Mouse (Mus musculus) embryonic facial prominence, embryonic 12.5 days (tissue): Measurements from ENCODE around the gene Gpr37l1. TPM values are rescaled to one million over a fixed set of nuclear protein-coding genes. Genes with fewer than 3 reads are reported as not detected.
"Not testable (repeated sequence)": the region's sequence is repeated elsewhere in the genome, so short reads cannot be mapped to it uniquely, and the experiment has no call there.

Experiments used
- ATAC-seq: fragments of 200-750 bp; cut with Nextera tagmentation; 2 replicates; pipeline ENCODE4 v1.8.0; 2017; ENCODE audit not compliant: insufficient number of reproducible peaks, insufficient read depth, low FRiP score, low TSS enrichment
- H3K27ac ChIP-seq: fragments of 300-500 bp; sonication (generic); 2 replicates; pipeline ENCODE4 v1.5.1; 2016; ENCODE audit warnings: mild to moderate bottlenecking
- H3K27me3 ChIP-seq: fragments of 300-500 bp; sonication (generic); 2 replicates; pipeline ENCODE4 v1.6.1; 2016; ENCODE audit warnings: mild to moderate bottlenecking, moderate library complexity
- H3K36me3 ChIP-seq: fragments of 300-500 bp; sonication (generic); 2 replicates; pipeline ENCODE4 v1.6.1; 2016; ENCODE audit warnings: mild to moderate bottlenecking
- H3K4me1 ChIP-seq: fragments of 300-500 bp; sonication (generic); 2 replicates; pipeline ENCODE4 v1.6.1; 2016
- H3K4me2 ChIP-seq: fragments of 300-500 bp; sonication (generic); replicated peaks from 2 replicates; pipeline ENCODE4 v1.6.1; 2016; ENCODE audit warnings: mild to moderate bottlenecking, moderate library complexity
- H3K4me3 ChIP-seq: fragments of 300-500 bp; sonication (generic); 2 replicates; pipeline ENCODE4 v1.5.1; 2016; ENCODE audit warnings: mild to moderate bottlenecking
- H3K9ac ChIP-seq: fragments of 300-500 bp; sonication (generic); 2 replicates; pipeline ENCODE4 v1.6.1; 2016; ENCODE audit warnings: mild to moderate bottlenecking, moderate library complexity
- H3K9me3 ChIP-seq: fragments of 300-500 bp; sonication (generic); 2 replicates; pipeline ENCODE4 v1.6.1; 2016; ENCODE audit warnings: mild to moderate bottlenecking, moderate library complexity
- WGBS: fragments of 180-500 bp; shearing (Covaris S2); methylation state at CpG from one replicate; pipeline ENCODE4 v1.1.7; 2016; 5-methylcytosine and 5-hydroxymethylcytosine counted together
- polyA plus RNA-seq: library from polyadenylated mRNA; unstranded; fragments of >200 nt; fragmentation: Nextera tagmentation; extraction: Ambion mirVana; gene quantifications from 2 replicates; pipeline ENCODE4 v1.2.1, GENCODE M21; 2016

The Gpr37l1 gene
- polyA plus RNA-seq, 1 experiment from 2014 or later = not detected

GRCm38 (mm10) chr1:135195907-135196440, 28.5 kb upstream of the Gpr37l1 start:
- Histone ChIP-seq H3K4me1 (peaks cover 10% of the 10 kb centered on the region), H3K27ac (no peak overlapping the region), H3K27me3 (no peaks in the 10 kb centered on the region), H3K4me2 (no peak overlapping the region), H3K4me3 (no peak overlapping the region), H3K9ac (no peak overlapping the region), H3K36me3 (no peaks in the 10 kb centered on the region), H3K9me3 (no peaks in the 10 kb centered on the region)
- ATAC-seq = no peak
- 87% methylated on average over 6 of the region's 6 CpGs for WGBS

- not testable (repeated sequence) for H3K9ac ChIP-seq, H3K36me3 ChIP-seq, H3K4me2 ChIP-seq, ATAC-seq, H3K27ac ChIP-seq, H3K9me3 ChIP-seq, H3K27me3 ChIP-seq, H3K4me1 ChIP-seq, H3K4me3 ChIP-seq
- 81% methylated on average over 5 of the region's 5 CpGs for WGBS
Measured at GRCm38 (mm10) chr1:135194335-135194734, 26.9 kb upstream of the Gpr37l1 start.

- Histone ChIP-seq H3K27me3 (no peaks in the 10 kb centered on the region), H3K4me2 (no peak overlapping the region), H3K27ac (no peak overlapping the region), H3K4me1 (0 out of 2 replicates have a peak, but pooled peaks cover 2% of the 10 kb centered on the region), H3K36me3 (no peaks in the 10 kb centered on the region), H3K9ac (no peak overlapping the region), H3K4me3 (no peak overlapping the region), H3K9me3 (no peaks in the 10 kb centered on the region)
- no peak for ATAC-seq
- WGBS = 94% methylated on average over 4 of the region's 4 CpGs
Measured at GRCm38 (mm10) chr1:135189186-135189585, 21.7 kb upstream of the Gpr37l1 start.

- 27% methylated on average over 3 of the region's 3 CpGs for WGBS
Measured at GRCm38 (mm10) chr1:135188197-135188596, 20.7 kb upstream of the Gpr37l1 start.

GRCm38 (mm10) chr1:135187016-135187415, 19.5 kb upstream of the Gpr37l1 start:
- not testable (repeated sequence) for H3K9me3 ChIP-seq, H3K4me2 ChIP-seq, ATAC-seq, H3K4me1 ChIP-seq, H3K36me3 ChIP-seq, H3K4me3 ChIP-seq, H3K9ac ChIP-seq, H3K27ac ChIP-seq, H3K27me3 ChIP-seq
- WGBS = 41% methylated on average over 2 of the region's 2 CpGs

More at GRCm38 (mm10) chr1:135188197-135188596, 20.7 kb upstream of the Gpr37l1 start:
- peaks cover 6% of the 10 kb centered on the region; the same call in 1 of the 2 replicates for H3K4me1 ChIP-seq
- no peak for ATAC-seq
- no peak overlapping the region for H3K27ac ChIP-seq
- H3K9ac ChIP-seq = no peak overlapping the region
- no peak overlapping the region for H3K4me2 ChIP-seq
- H3K9me3 ChIP-seq = no peaks in the 10 kb centered on the region
- no peaks in the 10 kb centered on the region for H3K36me3 ChIP-seq
- no peaks in the 10 kb centered on the region for H3K27me3 ChIP-seq
- H3K4me3 ChIP-seq = no peak overlapping the region

- Histone ChIP-seq H3K4me2 (no peak overlapping the region), H3K4me1 (peaks cover 6% of the 10 kb centered on the region; the same call in 1 of the 2 replicates), H3K9ac (peak overlapping the region; percentile 29; the same call in 1 of the 2 replicates), H3K36me3 (no peaks in the 10 kb centered on the region), H3K27ac (no peak overlapping the region), H3K9me3 (no peaks in the 10 kb centered on the region), H3K27me3 (no peaks in the 10 kb centered on the region), H3K4me3 (no peak overlapping the region)
- ATAC-seq = no peak
- WGBS = 35% methylated on average over 8 of the region's 8 CpGs
Measured at GRCm38 (mm10) chr1:135186427-135186826, 18.9 kb upstream of the Gpr37l1 start.

GRCm38 (mm10) chr1:135185936-135186335, 18.5 kb upstream of the Gpr37l1 start:
- H3K27ac ChIP-seq = no peak overlapping the region
- ATAC-seq = no peak
- H3K4me2 ChIP-seq = no peak overlapping the region
- H3K4me3 ChIP-seq = no peak overlapping the region
- peaks cover 6% of the 10 kb centered on the region; the same call in 1 of the 2 replicates for H3K4me1 ChIP-seq
- 33% methylated on average over 5 of the region's 5 CpGs for WGBS
- no peaks in the 10 kb centered on the region for H3K9me3 ChIP-seq
- H3K36me3 ChIP-seq = no peaks in the 10 kb centered on the region
- no peak overlapping the region for H3K9ac ChIP-seq
- H3K27me3 ChIP-seq = no peaks in the 10 kb centered on the region

GRCm38 (mm10) chr1:135183941-135184570, 16.6 kb upstream of the Gpr37l1 start:
- no peak for ATAC-seq
- H3K9me3 ChIP-seq = no peaks in the 10 kb centered on the region
- H3K9ac ChIP-seq = no peak overlapping the region
- peaks cover 6% of the 10 kb centered on the region; the same call in 1 of the 2 replicates for H3K4me1 ChIP-seq
- H3K4me2 ChIP-seq = no peak overlapping the region
- H3K36me3 ChIP-seq = no peaks in the 10 kb centered on the region
- 64% methylated on average over 11 of the region's 11 CpGs for WGBS
- H3K4me3 ChIP-seq = no peak overlapping the region
- no peak overlapping the region for H3K27ac ChIP-seq
- H3K27me3 ChIP-seq = no peaks in the 10 kb centered on the region

GRCm38 (mm10) chr1:135183448-135183847, 16.0 kb upstream of the Gpr37l1 start:
- no peaks in the 10 kb centered on the region for H3K27me3 ChIP-seq
- no peak overlapping the region for H3K4me3 ChIP-seq
- H3K4me1 ChIP-seq = peaks cover 6% of the 10 kb centered on the region; the same call in 1 of the 2 replicates
- 70% methylated on average over 4 of the region's 4 CpGs for WGBS
- no peak overlapping the region for H3K27ac ChIP-seq
- H3K9me3 ChIP-seq = no peaks in the 10 kb centered on the region
- no peak for ATAC-seq
- no peaks in the 10 kb centered on the region for H3K36me3 ChIP-seq
- H3K9ac ChIP-seq = no peak overlapping the region
- no peak overlapping the region for H3K4me2 ChIP-seq

- Histone ChIP-seq H3K27me3 (no peaks in the 10 kb centered on the region), H3K27ac (no peak overlapping the region), H3K4me2 (no peak overlapping the region), H3K36me3 (no peaks in the 10 kb centered on the region), H3K9ac (no peak overlapping the region), H3K9me3 (no peaks in the 10 kb centered on the region), H3K4me3 (no peak overlapping the region), H3K4me1 (peaks cover 6% of the 10 kb centered on the region; the same call in 1 of the 2 replicates)
- 70% methylated on average over 3 of the region's 3 CpGs for WGBS
- no peak for ATAC-seq
Measured at GRCm38 (mm10) chr1:135182975-135183374, 15.5 kb upstream of the Gpr37l1 start.

GRCm38 (mm10) chr1:135181880-135182623, 14.6 kb upstream of the Gpr37l1 start:
- H3K4me1 ChIP-seq = peaks cover 6% of the 10 kb centered on the region; the same call in 1 of the 2 replicates
- no peak overlapping the region for H3K9ac ChIP-seq
- H3K4me2 ChIP-seq = no peak overlapping the region
- no peaks in the 10 kb centered on the region for H3K36me3 ChIP-seq
- H3K27ac ChIP-seq = no peak overlapping the region
- ATAC-seq = no peak
- no peaks in the 10 kb centered on the region for H3K27me3 ChIP-seq
- H3K4me3 ChIP-seq = no peak overlapping the region
- no peaks in the 10 kb centered on the region for H3K9me3 ChIP-seq
- 90% methylated on average over 8 of the region's 8 CpGs for WGBS

- Histone ChIP-seq H3K4me2 (no peak overlapping the region), H3K27ac (no peak overlapping the region), H3K9me3 (no peaks in the 10 kb centered on the region), H3K4me3 (no peak overlapping the region), H3K4me1 (peaks cover 6% of the 10 kb centered on the region; the same call in 1 of the 2 replicates), H3K27me3 (no peaks in the 10 kb centered on the region), H3K36me3 (no peaks in the 10 kb centered on the region), H3K9ac (no peak overlapping the region)
- ATAC-seq = no peak
- WGBS = 76% methylated on average over 4 of the region's 4 CpGs
Measured at GRCm38 (mm10) chr1:135181275-135181674, 13.8 kb upstream of the Gpr37l1 start.
